Mouse (Mus musculus): ENCODE measurements around the gene Ripor2.
A peak's percentile ranks its signal among the peaks of the same experiment; 100 is the strongest.

Ripor2 gene

DNA sequence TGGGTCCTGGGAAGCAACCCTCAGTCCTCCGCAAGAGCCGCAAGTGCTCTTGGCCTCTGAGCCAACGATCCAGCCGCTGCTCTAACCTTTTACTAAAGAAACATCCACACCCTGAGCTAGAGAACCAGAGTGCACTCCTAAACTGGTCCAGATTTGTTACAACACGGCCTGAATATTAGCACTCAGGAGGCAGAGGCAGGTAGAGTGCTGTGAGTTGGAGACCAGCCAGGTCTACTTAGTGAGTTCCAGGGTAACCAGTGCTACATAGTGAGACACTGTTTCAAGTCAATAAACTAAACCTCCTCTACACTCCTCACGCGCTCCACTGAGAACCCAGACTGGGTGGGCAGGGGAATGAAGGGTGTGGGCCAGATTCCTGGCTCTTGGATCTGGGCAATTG, 111.3 kb downstream of the Ripor2 start:
- no peak for ATAC-seq (ENCODE audit: insufficient number of reproducible peaks, low FRiP score, low TSS enrichment)

DNA sequence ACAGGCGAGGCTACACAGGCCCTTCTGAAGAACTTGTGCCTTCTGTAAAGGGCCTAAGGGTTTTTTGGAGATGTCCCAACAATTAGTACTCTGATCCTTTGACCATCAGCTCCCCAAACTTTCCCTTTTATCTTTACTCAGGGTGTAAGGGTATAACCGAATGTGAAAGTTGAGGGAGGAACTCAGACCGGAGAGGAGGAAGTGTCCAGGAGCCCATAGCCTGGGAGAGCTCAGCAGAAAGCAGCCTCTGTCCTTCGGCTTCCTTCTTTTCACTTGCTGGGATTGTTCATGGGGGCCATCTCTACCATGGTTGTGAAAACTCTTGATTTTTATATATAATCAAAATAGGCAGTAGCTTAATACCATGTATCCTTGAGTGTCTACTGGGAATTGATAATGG, 116.8 kb downstream of the Ripor2 start:
- no peak for ATAC-seq (ENCODE audit: insufficient number of reproducible peaks, low FRiP score, low TSS enrichment)

DNA sequence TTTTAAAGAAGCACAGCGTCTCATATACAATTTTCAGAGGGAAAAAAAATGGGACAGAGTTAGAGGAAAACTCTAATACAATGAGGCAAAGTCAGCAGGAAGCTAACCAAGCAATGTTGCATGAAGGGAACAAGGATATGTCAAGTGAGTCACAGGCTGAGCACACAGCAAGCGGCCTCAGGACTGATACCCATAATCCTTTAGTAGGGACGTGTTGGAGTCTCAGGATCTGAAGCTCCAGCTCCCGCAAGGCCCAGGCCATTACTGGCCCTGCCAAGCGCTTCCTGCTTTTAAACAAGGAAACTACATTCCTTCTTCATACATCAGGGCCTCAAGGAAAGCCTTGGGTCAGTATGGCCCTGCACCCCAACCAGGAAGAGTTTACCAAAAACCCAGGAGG, 120.1 kb downstream of the Ripor2 start:
- ATAC-seq (ENCODE audit: insufficient number of reproducible peaks, low FRiP score, low TSS enrichment), result no peak

DNA sequence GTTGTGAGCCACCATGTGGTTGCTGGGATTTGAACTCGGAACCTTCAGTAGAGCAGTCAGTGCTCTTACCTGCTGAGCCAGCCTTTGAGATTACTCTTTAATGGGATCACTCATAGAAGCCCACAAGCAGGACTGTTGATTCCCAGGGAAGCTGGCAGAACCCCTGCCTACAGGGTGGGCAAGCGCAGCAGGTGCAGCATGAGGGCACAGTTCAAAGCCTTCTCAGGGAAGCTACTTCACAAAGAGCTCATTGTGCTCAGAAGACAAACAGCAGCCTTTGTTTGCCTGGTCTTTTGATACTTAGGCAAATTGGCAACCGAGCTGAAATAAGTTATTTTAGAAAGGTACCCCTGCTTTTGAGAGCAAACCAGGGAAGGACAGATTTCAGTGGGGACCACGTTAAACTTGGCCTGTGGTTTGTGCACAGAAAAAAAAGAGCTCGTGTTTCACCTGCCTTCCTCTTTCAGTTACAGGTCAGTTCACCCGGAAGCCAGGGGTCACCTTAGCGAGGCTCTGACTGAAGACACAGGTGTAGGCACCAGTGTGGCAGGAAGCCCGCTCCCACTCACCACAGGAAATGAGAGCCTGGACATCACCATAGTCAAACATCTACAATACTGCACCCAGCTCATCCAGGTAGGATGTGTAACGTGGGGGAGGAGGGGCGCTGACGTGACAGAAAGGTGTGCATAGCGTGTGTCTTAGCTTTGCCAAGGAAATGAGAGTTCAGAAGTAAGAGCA, 127.8 kb downstream of the Ripor2 start:
- no peak for ATAC-seq (ENCODE audit: insufficient number of reproducible peaks, low FRiP score, low TSS enrichment)

DNA sequence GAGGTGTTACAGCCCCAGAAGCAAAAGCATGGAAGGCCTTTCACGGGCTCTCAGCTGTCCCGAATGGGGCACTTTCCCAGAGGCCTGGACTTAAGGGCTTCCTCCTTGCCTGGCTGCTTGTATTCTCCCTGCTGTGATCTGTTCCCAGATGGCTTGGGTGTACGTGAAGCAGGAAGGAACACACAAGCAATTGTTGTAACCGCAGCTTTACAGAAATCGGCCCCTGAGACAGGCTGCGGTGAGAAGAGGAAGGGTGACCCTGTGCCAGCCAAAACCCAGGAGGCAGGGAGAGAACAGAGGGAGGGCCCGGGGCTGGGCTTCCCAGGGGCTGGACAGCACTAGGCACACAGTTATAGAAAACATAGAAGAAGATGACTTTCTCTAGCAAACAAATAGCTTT, 129.0 kb downstream of the Ripor2 start:
- ATAC-seq (ENCODE audit: insufficient number of reproducible peaks, low FRiP score, low TSS enrichment), result no peak

DNA sequence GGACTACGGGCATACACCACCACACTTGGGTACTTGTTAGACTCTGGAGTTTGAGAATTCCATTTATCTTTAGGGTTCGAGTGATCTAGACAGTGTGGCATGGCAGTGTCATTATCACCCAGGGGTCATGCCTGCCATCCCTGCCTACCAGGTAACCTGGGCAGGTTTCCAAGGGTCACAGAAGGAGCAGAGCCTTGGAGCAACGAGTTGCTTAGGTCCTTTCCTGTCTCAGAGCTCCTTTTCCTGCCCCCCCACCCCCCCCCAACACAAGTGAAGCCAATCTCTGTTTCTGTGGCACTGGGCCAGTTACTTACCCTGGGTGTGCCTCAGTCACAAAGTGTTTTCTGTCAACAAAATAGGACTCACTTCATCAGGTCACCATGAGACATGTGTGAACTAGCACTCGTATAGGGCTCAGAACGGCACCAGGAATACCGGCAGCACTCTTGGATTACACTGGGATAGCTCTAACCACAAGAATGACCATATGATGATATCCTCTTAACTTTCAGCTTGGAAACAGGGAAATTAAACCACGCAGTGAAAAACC, 130.7 kb downstream of the Ripor2 start:
- ATAC-seq (ENCODE audit: insufficient number of reproducible peaks, low FRiP score, low TSS enrichment), result no peak

DNA sequence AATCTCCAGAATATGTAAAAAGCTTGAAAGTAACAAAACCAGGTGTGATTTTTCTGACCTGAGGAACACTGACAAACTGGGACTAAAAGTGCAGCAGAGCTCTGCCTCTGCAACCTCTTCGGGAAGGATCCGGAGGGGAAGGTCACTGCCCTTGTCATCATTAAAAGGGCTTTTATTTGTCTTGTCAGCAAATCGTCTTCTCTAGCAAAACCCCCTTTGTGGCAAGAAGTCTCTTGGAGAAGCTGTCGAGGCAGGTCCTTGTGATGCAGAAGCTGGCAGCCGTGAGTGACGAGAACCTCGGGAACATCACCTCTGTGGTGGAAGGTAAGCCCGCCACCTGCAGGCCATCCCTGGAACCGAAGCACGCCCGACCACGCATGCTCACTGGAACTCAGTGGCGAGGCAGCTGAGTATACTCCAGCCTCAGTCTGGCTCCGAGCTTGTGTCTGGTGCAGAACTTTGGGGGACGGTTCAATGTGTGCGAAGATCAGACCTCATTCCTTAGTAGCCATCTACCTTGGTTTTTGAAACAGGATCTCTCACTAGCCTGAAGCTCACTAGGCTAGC, 131.5 kb downstream of the Ripor2 start:
- ATAC-seq (ENCODE audit: insufficient number of reproducible peaks, low FRiP score, low TSS enrichment), result peak; percentile 94

DNA sequence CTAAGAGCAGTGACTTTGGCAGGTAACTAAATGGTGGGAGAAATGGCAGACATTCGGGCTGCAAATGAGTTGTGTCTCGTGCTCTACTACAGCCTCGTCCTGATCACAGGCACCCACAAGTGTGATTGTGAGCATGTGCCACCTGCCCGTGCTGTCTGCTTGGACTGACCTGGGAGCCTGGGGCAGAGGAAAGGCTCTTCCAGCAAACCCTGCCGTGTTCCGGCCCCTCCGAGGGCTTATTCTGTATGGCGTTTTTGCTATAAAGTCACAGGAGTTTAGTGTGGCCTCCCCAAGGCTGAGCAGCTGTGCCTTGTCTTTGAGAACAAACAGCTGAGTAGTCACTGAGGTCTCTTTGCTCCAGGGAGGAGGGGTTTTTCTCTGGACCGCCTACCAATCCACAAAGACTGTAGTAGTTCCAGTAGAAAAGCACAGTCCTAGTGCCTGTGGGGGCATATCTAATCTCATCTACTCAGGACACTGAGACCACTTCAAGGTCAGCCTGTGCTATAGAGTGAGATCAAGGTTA, 132.4 kb downstream of the Ripor2 start:
- no peak for ATAC-seq (ENCODE audit: insufficient number of reproducible peaks, low FRiP score, low TSS enrichment)

DNA sequence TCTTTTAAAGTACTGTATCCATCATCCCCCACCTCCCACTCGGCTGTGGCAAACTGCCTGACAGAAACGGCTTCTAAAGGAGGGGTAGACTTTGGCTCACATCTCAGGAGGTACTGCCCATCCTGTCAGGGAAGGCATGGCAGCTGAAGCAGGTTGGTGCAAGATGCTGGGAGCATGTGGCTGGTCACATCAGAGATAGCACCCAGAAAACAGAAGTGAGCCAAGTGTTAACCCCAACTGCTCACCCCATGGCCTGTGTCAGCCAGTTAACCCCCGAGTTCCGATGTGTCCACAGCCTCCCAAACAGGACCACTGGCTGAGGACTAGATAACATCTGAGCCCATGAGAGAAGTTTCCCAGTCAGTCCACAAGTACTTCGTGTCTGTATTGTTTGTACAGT, 133.6 kb downstream of the Ripor2 start:
- no peak for ATAC-seq (ENCODE audit: insufficient number of reproducible peaks, low FRiP score, low TSS enrichment)

DNA sequence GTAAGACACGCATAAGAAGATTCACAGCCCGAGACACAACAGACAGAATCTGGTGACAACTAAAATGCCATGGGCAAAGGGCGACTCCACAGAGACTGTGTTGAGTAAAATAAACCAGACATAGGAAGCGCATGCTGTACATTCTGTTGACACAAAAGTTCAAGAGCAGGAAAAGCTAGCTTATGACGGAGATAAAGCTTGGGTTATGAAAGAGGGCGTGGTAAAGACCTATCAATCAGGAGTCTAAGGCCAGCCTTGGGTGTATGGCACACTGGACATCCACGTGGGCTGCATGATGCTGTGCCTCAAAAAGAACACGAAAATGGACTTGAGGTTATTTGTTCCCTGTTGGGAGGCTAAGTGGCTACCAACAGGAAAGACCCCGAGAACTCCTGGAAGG, 134.5 kb downstream of the Ripor2 start:
- ATAC-seq (ENCODE audit: insufficient number of reproducible peaks, low FRiP score, low TSS enrichment), result no peak

DNA sequence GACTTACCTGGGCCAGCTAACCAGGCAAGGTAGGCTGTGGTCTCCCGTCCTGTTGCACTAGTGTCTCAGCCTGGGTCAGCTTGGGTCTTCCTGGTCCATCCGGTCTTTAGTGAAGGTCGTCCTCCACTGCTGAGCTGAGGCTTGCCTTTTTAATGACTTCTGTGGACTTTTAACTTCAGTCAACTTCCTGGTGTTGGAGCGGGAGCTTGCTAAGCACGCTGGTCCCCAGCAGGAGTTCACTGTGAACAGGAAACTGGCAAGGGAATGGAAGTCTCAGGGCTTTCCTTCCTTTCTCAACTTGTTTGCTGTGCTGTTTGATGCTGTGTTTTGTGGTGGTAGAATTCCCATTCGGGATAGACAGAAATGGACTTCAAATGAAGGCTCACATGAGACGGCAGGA, 135.7 kb downstream of the Ripor2 start:
- no peak for ATAC-seq (ENCODE audit: insufficient number of reproducible peaks, low FRiP score, low TSS enrichment)

DNA sequence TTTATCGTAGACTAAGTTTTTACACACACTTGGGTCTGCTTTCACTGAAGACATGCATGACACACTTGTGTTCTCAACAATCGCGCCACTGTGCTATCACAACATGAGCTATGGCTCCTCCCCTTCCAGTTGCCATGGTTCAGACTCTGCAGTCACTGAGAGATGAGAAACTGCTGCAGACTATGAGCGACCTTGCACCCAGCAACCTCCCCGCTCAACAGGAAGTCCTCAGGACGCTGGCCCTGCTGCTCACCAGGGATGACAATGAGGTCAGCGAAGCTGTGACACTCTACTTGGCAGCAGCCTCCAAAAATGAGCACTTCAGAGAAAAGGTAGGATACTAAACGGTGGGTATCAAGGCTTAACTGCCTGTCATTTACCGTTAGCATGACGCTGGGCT, 139.5 kb downstream of the Ripor2 start:
- no peak for ATAC-seq (ENCODE audit: insufficient number of reproducible peaks, low FRiP score, low TSS enrichment)

DNA sequence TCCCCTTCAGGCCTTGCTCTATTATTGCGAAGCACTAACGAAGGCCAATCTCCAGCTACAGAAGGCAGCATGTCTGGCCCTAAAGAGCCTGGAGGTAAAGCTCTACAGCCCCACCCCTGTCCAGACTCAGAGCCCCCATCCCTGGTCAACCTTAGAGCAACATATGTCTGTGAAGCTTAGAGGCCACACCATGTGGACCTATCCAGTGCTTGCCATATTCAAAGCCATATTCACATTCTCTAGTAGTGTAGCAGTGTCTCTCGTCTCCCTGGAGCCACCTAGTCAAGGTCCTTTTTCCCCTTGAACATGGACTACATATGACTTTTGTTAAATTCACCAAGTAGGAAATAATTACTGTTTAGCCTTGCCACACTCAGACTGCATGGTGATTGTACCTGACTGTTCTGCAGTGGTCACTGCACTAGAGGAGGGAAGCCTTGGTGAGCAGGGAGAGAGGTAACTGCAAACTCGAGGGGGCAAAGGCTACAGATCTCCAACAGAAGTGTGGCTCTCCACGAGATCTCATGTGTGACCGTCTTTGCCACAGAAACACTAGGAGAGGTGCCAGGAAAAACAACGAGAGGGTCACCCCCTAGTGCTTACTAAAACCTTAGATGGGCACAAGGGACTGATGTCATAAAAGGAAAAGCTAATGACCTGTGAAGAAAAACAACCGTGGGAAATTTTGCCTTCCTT, 141.9 kb downstream of the Ripor2 start:
- ATAC-seq (ENCODE audit: insufficient number of reproducible peaks, low FRiP score, low TSS enrichment), result no peak

DNA sequence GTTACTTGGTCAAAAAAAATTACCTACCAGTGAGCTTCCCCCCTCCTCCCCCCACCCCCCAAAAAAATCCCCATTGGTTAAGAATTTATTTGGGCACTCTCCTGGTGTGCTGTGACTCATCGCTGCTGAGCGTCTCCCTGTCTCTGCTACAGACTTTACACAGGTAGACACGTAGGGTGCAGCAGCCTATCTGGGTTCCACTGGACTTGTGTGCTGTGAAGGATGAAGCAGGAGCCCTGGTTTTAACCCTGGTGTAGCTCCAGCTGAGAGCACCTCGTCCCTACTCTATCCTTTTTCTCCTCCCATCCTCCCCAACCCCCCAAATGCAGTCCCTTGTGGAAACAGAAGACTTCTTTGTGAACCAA, 142.4 kb downstream of the Ripor2 start:
- no peak for ATAC-seq (ENCODE audit: insufficient number of reproducible peaks, low FRiP score, low TSS enrichment)

DNA sequence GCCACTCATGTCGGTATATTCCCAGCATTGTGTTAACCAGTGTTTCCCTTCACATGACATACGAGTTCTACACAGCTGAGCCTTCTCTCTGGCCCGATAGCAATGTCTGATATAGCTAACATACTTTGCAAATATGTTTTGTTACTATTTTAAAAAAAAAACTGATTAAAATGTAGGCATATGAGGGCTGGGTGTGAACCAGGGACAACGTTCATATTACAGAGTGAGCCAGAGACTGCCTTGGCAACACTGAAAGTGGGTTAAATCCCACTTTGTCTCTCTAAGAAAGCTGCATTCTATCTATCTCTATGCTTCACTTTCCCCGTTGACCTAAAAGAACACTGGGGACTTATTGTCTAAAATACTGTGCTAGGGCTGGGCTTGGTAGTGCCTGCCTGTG, 147.1 kb downstream of the Ripor2 start:
- no peak for ATAC-seq (ENCODE audit: insufficient number of reproducible peaks, low FRiP score, low TSS enrichment)

DNA sequence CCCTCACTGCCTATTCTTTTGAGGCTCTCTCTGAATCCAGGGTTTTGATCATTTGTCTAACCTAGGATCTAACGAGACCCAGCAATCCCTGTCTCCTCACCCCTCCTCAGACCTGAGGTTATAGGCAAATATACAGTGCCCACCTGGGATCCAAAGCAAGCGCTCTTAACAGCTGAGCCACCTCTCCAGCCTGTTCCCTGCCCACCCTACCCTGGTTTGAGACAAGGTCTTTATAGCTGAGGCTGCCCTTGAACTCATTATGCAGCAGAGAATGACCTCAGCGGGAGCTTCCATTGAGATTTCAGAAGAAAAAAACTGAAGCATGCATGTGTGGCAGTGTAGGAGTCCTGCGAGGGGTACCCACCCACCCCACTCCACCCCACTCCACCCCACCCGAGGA, 152.5 kb downstream of the Ripor2 start:
- no peak for ATAC-seq (ENCODE audit: insufficient number of reproducible peaks, low FRiP score, low TSS enrichment)

DNA sequence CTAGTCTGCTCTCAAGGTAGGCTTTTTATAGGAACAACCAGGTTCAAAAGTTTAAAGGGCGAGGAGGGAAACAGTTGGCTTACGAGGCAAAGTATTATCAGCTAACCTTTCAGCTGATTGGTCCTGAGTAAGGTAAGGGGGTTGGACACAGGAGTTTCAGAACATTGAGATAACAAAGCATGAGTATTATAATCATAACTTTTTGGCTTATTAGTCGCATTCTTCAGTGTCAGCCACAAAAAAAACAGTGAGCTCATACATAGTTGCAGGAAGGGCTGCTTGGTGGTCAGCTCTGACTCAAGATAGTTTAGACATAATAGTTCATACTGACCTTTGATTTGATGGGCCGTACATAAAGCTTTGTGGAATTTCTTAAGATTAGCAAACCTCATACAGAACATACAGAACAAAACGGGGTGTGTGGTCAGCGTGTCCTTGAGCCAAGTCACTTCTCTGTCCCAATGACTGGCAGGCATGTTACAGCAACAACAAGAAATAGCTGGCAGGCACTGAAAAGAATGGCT, 153.7 kb downstream of the Ripor2 start:
- ATAC-seq (ENCODE audit: insufficient number of reproducible peaks, low FRiP score, low TSS enrichment), result no peak

DNA sequence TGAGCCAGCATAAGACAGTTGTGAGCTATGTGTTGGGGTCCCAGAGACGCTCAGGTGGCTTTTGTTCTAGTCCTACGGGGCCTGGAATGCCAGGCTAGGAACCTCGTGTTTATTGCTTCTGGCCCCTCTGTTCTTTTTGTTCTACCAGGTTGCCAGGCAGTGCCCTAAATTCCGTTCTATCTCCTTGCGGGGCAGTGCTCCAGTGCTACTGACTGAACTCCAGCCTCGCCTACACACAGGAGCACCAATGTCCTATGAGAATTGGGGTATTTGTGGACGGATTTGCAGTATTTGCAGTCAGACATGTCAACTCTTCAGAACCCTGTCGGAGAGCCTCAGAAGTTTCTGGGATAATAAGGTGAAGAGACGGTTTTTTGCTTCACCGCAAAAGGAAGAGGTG, 159.0 kb downstream of the Ripor2 start, which contains the start of gene Armh2:
Gene Armh2 (plus strand): TSS at position 205 of the 400 bp plus-strand sequence.
- ATAC-seq (ENCODE audit: insufficient number of reproducible peaks, low FRiP score, low TSS enrichment), result no peak

DNA sequence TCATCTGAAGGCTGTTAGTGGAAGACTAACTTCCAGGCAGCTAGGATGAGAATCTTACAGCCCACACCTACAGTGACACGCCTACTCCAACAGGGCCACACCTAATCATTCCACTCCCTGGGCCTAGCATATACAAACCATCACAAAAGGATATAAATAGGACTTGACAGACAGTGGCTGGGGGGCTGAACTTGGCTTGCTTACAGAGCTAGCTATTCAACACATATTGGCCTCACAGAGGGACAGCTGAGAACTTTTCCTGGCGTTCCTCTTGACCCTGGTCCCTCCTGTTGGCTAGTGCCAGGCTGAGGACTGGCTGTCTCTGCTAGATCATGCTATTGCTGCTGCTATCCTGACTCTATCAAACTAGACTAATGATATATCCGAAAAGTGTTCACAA, 165.8 kb downstream of the Ripor2 start:
- no peak for ATAC-seq (ENCODE audit: insufficient number of reproducible peaks, low FRiP score, low TSS enrichment)

DNA sequence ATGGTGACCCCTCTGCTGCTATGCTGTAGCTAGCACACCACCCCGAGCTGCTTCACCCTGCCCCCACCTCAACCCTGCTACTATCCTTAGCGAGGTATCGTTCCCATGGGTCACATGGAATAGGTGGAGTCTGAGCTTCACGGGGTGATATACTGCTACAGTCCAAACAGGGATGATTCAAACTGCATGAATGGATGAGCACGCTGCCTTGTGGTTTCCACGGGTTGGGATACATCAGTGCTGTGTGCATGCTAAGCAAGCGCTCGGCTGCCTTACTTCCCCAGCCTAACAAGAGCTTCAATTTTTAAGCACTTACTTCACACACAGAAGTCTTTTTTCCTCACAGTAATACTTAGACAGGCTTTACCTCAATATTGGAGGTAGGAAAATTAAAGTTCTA, 168.8 kb downstream of the Ripor2 start:
- ATAC-seq (ENCODE audit: insufficient number of reproducible peaks, low FRiP score, low TSS enrichment), result no peak

DNA sequence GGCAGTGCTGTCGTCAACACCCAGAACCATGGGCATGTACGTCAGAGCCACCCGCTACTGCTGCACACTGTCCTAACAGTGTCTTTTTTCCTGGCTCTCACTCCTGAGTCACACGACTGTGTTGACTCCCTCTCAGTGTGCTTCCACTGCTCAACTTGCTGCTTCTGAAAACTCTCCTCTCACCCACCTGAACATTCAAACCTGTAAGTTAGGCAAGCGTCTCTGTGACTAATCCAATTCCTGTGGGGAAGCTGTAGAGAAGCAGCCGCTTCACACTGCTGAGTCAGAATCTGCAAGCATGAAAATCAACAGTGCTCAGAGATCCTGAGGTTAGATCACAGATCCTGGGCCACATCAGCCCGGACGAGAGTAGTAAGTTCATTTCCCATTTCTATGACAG, 169.4 kb downstream of the Ripor2 start:
- ATAC-seq (ENCODE audit: insufficient number of reproducible peaks, low FRiP score, low TSS enrichment), result no peak

All from cerebellum, adult (tissue).